Mouse (Mus musculus): ENCODE measurements around the gene Kcnn3.

GRCm38 (mm10) chr3:89516321-89516720, 3.6 kb upstream of the Kcnn3 start:
- peak; percentile 53 for TF ChIP-seq CTCF (IDR thresholded peaks at IDR 0.05; ENCODE audit: low read depth)
- TF ChIP-seq EP300 (IDR thresholded peaks at IDR 0.05; ENCODE audit: low read depth), result no peak
